ENCODE assay signal across 9 mouse cellular contexts in the genomic region with DNA sequence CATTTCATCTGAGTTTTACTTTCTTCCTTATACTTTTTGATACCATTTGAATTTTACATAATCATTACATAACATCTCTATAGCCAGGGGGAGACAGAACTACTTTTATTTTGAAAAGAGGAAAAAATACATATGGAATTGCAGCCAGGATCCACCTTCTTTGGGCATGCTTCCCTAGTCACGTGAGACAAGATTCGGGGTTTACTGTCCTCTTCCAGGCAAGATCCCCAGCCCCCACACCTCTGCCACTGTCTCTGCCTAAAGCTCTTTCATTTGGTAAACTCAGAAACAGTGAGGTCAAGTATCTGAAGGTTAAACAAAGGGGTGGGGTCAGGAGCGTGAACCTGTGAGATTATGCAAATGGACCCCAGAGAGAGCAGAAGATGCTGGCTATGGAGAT.
"Had no signal": no experiment of that assay in that cellular context is flagged by ENCODE, and none has a peak within 500 bp of the region (broad histone marks: within the 10 kb centered on the region; RNA-seq: fewer than 3 reads in every experiment).

No protein-coding gene starts in this region.

- ATAC-seq: intestine, embryonic 15.5 days; midbrain, embryonic 16.5 days had no signal

- DNase-seq: kidney, adult 18-20 months; kidney, postnatal 14 days; lung, adult 18-20 months; retina, postnatal 1 day; spleen, adult 18-20 months; thymus, adult 2 months; thymus, postnatal 25 days had no signal
